Mouse (Mus musculus) embryonic facial prominence, embryonic 13.5 days (tissue): ENCODE data around the gene Lsp1. TPM values are rescaled to one million over a fixed set of nuclear protein-coding genes. Genes with fewer than 3 reads are reported as not detected.

Experiments
- ATAC-seq: fragments of 200-750 bp; cut with Nextera tagmentation; 2 replicates; pipeline ENCODE4 v1.8.0; 2017; ENCODE audit warnings: low read depth; ENCODE audit not compliant: insufficient number of reproducible peaks, insufficient read depth, low FRiP score, low TSS enrichment
- H3K27ac ChIP-seq: fragments of 300-500 bp; sonication (generic); 2 replicates; pipeline ENCODE4 v1.5.1; 2015; ENCODE audit warnings: moderate library complexity, mild to moderate bottlenecking, inconsistent platforms
- H3K27me3 ChIP-seq: fragments of 300-500 bp; sonication (generic); 2 replicates; pipeline ENCODE4 v1.6.1; 2015; ENCODE audit warnings: mild to moderate bottlenecking, inconsistent platforms
- H3K36me3 ChIP-seq: fragments of 300-500 bp; sonication (generic); 2 replicates; pipeline ENCODE4 v1.6.1; 2015; ENCODE audit warnings: mild to moderate bottlenecking, inconsistent platforms
- H3K4me1 ChIP-seq: fragments of 300-500 bp; sonication (generic); 2 replicates; pipeline ENCODE4 v1.6.1; 2015; ENCODE audit warnings: inconsistent platforms
- H3K4me2 ChIP-seq: fragments of 300-500 bp; sonication (generic); 2 replicates; pipeline ENCODE4 v1.6.1; 2015; ENCODE audit warnings: moderate library complexity, mild to moderate bottlenecking, inconsistent platforms
- H3K4me3 ChIP-seq: fragments of 300-500 bp; sonication (generic); 2 replicates; pipeline ENCODE4 v1.5.1; 2015; ENCODE audit warnings: mild to moderate bottlenecking, inconsistent platforms
- H3K9ac ChIP-seq: fragments of 300-500 bp; sonication (generic); 2 replicates; pipeline ENCODE4 v1.6.1; 2015; ENCODE audit warnings: mild to moderate bottlenecking, inconsistent platforms
- H3K9me3 ChIP-seq: fragments of 300-500 bp; sonication (generic); 2 replicates; pipeline ENCODE4 v1.6.1; 2016; ENCODE audit warnings: inconsistent platforms
- WGBS: fragments of 180-500 bp; shearing (Covaris S2); methylation state at CpG from one replicate; pipeline ENCODE4 v1.1.7; 2015; ENCODE audit warnings: mixed read lengths; 5-methylcytosine and 5-hydroxymethylcytosine counted together
- polyA plus RNA-seq: library from polyadenylated mRNA; unstranded; fragments of >200 nt; fragmentation: Nextera tagmentation; extraction: Ambion mirVana; gene quantifications from 2 replicates; pipeline ENCODE4 v1.2.1, GENCODE M21; 2015

The Lsp1 gene
- polyA plus RNA-seq, 1 experiment from 2014 or later = 28.5 TPM

DNA sequence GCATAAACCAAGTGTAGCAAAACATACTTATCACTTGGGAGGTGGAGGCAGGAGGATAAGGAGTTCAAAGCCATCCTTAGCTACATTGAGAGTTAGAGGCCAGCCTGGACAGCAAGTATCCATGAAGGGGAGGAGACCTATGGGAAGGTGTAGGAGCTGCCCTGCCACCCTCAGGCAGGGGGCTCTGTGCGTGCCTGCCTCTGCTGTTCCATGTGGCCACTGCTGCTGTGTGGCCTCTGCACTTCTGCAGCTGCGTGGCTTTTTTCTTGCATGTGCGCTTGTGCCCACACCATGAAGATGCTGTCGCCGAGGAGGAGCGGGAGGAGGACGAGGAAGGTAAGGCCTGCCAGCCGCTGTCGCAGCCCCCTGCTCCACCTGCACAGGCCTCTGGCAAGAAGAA is 46.8 kb downstream of the Lsp1 start:
- H3K4me3 ChIP-seq = no peak overlapping the region
- 0 out of 2 replicates have a peak overlapping the region, but pooled peaks have one; percentile 99 for H3K27ac ChIP-seq
- ATAC-seq = no peak
- H3K36me3 ChIP-seq = no peaks in the 10 kb centered on the region
- peaks cover 52% of the 10 kb centered on the region for H3K4me1 ChIP-seq
- H3K9ac ChIP-seq = no peak overlapping the region
- H3K27me3 ChIP-seq = no peaks in the 10 kb centered on the region
- no peaks in the 10 kb centered on the region for H3K9me3 ChIP-seq
- WGBS = 89% methylated on average over 9 of the region's 9 CpGs
- no peak overlapping the region for H3K4me2 ChIP-seq

DNA sequence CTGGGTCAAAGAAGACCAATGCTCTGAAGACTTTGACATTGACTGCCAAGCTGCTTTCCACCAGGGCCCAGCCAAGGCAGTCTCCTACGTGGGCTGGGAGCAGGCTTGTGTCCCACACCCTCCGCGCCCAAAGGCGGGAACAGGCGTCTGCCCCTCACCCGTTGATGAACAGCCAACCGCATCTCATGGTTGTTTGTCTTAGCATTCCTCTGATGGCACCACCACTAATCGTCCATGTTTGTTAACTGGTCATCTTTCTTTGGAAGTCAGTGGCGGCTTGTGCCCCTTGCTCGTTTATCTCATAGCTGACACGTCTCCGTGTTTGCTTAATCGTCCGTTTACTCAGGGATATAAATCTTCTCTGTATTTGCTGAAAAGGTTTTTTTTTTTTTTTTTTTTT is 48.9 kb downstream of the Lsp1 start:
- H3K9me3 ChIP-seq = no peaks in the 10 kb centered on the region
- no peaks in the 10 kb centered on the region for H3K36me3 ChIP-seq
- no peaks in the 10 kb centered on the region for H3K27me3 ChIP-seq
- ATAC-seq = no peak
- H3K4me2 ChIP-seq = peak overlapping the region; percentile 38
- WGBS = 22% methylated on average over 14 of the region's 14 CpGs
- H3K27ac ChIP-seq = peak overlapping the region; percentile 99
- H3K4me1 ChIP-seq = peaks cover 52% of the 10 kb centered on the region
- H3K4me3 ChIP-seq = no peak overlapping the region
- no peak overlapping the region for H3K9ac ChIP-seq

DNA sequence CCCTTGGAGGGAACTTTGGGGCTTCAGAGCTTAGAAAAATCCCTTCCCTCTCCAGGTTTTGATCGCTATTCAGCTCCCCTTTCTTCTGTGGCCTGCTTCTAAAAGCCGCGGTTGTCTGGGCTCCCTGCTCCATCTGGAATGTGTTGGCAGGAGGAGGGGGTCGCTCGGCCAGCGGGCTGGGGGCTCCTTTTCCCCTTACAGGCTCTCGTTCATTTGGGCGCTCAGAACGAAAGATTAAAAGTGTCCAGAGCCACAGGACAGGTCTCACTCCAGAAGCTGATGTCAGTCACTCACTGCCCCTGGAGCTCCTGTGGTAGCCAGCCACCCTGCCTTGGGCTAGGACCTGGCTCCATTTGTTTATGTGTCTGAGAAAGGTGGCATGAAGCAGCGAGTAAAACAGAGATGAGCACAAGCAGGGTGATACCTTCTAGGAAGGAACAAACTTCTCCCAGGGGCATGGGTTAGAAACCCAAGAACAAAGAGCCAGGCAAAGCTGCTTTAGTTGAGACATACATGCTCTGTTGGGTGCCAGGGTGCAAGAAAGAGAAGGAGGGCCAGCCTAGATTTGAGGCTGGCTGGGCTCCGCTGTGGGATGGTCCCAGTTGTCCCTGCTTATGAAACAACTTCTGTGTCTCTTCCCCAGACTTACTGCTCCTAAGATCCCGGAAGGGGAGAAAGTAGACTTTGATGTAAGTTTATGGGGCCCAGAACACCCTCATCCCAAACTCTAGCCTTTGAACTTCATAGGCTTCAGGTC is 49.6 kb downstream of the Lsp1 start:
- peaks cover 59% of the 10 kb centered on the region for H3K4me1 ChIP-seq
- H3K27me3 ChIP-seq = no peaks in the 10 kb centered on the region
- WGBS = 12% methylated on average over 12 of the region's 12 CpGs
- H3K4me3 ChIP-seq = no peak overlapping the region
- no peaks in the 10 kb centered on the region for H3K36me3 ChIP-seq
- no peak for ATAC-seq
- peak overlapping the region; percentile 99 for H3K27ac ChIP-seq
- H3K9ac ChIP-seq = peak overlapping the region; percentile 64
- no peaks in the 10 kb centered on the region for H3K9me3 ChIP-seq
- H3K4me2 ChIP-seq = peak overlapping the region; percentile 20; the same call in 1 of the 2 replicates

DNA sequence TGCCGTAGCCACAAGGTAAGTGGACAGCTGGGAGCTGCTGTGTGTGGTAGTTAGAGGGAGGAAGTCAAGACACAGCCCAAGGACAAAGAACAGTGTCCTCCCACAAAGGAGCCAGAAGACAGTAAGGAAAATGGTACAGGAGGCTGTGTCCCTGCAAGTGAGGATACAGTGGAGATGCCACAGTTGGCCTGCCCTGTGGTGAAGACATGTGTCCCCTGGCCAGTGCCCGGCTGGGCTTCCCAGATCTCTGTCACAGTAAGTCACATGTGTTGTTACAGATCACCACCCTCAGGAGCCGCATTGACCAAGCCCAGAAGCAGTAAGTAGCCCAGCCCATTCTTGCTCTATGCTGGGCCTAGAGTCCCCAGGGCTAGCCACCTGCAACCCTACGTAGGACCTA is 53.4 kb downstream of the Lsp1 start:
- H3K4me2 ChIP-seq = no peak overlapping the region
- peaks cover 51% of the 10 kb centered on the region for H3K4me1 ChIP-seq
- no peak overlapping the region for H3K4me3 ChIP-seq
- no peaks in the 10 kb centered on the region for H3K36me3 ChIP-seq
- no peaks in the 10 kb centered on the region for H3K27me3 ChIP-seq
- ATAC-seq = no peak
- H3K27ac ChIP-seq = peak overlapping the region; percentile 98
- no peak overlapping the region for H3K9ac ChIP-seq
- H3K9me3 ChIP-seq = no peaks in the 10 kb centered on the region
- WGBS = 80% methylated on average over 4 of the region's 4 CpGs

DNA sequence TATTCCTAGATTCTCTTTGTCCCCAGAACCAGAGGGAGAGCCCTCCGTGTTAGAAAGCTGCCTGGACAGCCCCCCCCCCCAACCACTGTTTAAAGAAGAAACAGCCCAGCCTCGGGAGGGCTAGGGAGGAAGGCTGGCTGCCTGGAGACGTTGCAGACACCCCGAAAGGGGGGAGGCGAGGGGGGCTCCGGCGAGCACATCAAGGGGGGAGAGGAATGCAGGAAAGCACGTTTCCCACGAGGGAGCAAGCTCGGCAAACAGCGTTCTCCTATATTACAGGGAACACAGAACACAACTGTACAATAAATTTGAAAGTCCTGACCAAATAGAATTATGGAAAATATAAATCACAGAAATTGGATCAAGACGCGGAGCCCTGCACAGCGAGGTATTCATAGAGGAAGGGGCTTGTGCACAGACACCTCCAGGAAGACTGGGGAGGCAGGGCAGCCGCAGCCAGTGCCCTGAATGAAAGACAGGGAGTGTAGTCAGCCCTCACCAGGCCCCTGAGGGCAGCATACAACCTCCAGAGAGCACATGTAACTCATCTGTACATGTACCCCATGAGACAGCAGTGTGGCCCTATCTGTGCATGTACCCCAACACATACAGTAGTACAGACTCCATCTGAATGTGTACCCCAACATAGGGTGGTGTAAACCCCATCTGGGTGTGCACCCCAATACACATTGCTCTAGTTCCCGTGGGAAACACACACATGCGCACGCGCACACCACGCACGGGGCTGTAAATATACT is 55.8 kb downstream of the Lsp1 start:
- 27% methylated on average over 21 of the region's 21 CpGs for WGBS

DNA sequence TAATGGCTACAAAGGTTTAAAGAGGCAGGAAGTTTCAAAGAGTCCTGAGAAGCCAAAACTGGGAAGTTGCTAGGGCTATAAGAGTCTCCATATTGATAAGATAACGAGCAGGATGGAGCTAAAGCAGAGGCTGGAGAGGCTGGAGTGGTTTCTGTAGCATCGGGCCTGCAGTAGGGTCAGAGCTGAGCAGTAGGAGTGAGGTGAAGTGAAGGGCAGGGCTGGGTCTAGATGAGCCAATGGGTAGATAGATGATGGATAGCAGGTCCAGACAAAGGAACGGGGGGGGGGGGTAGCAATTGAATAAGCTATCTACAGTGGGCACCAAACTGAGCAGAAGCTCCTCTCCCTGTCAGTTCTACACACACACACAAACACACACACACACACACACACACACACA is 56.9 kb downstream of the Lsp1 start:
- 82% methylated on average over 3 of the region's 3 CpGs for WGBS
- H3K27me3 ChIP-seq = no peaks in the 10 kb centered on the region
- peak overlapping the region; percentile 98 for H3K27ac ChIP-seq
- peaks cover 39% of the 10 kb centered on the region for H3K4me1 ChIP-seq
- no peaks in the 10 kb centered on the region for H3K9me3 ChIP-seq
- ATAC-seq = no peak
- no peak overlapping the region for H3K4me3 ChIP-seq
- no peak overlapping the region for H3K4me2 ChIP-seq
- H3K9ac ChIP-seq = no peak overlapping the region
- H3K36me3 ChIP-seq = no peaks in the 10 kb centered on the region

More for the DNA sequence above, 55.8 kb downstream of the Lsp1 start:
- Histone ChIP-seq H3K4me1 (peaks cover 36% of the 10 kb centered on the region), H3K27ac (peak overlapping the region; percentile 98), H3K27me3 (no peaks in the 10 kb centered on the region), H3K9me3 (no peaks in the 10 kb centered on the region), H3K4me2 (peak overlapping the region; percentile 40), H3K36me3 (no peaks in the 10 kb centered on the region), H3K9ac (peak overlapping the region; percentile 64), H3K4me3 (no peak overlapping the region)
- peak; percentile 79 for ATAC-seq

DNA sequence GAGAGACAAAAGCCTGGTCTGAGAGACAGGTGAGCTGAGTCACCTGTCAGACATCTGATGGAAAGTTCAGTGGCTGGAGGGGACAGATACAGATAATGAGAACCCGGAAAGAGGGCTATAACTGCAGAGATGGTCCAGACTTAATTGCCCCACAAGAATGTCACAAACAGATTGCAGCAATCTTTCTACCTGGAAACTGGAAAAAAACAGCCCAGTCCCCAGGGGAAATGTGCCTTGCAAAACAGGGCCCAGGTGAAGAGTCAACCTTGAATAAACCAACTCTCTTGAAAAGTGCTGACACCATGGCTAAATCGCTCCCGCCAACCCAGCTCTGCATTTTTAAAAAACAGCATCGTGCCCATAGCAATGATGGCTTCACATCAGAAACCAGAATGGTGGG is 59.7 kb downstream of the Lsp1 start:
- peaks cover 51% of the 10 kb centered on the region for H3K4me1 ChIP-seq
- no peak overlapping the region for H3K27ac ChIP-seq
- no peak overlapping the region for H3K4me3 ChIP-seq
- no peak overlapping the region for H3K4me2 ChIP-seq
- no peak overlapping the region for H3K9ac ChIP-seq
- no peak for ATAC-seq
- WGBS = 81% methylated on average over 4 of the region's 4 CpGs
- no peaks in the 10 kb centered on the region for H3K27me3 ChIP-seq
- no peaks in the 10 kb centered on the region for H3K36me3 ChIP-seq
- H3K9me3 ChIP-seq = no peaks in the 10 kb centered on the region

DNA sequence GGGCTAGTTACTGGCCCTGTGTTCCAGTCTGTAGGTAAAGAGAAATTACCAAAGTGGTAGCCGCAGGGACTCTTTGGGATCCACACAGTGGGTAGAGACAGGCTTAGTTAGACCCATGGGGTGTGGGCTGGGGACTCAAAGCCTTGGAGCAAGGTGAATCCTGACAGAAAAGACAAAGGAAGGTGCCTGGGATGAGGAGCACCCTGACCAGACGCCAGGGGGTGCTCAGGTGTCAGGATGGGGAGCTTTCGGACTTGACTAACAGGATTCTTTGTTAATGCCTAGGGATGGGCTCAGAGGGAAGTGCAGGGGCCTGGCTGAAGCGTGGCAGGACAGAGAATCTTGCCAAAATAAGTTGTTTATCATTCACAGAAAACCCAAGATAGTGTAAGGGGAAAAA is 61.7 kb downstream of the Lsp1 start:
- Histone ChIP-seq H3K4me2 (no peak overlapping the region), H3K27me3 (no peaks in the 10 kb centered on the region), H3K4me3 (no peak overlapping the region), H3K36me3 (no peaks in the 10 kb centered on the region), H3K4me1 (peaks cover 50% of the 10 kb centered on the region), H3K9me3 (no peaks in the 10 kb centered on the region), H3K27ac (peak overlapping the region; percentile 84), H3K9ac (0 out of 2 replicates have a peak overlapping the region, but pooled peaks have one; percentile 21)
- 29% methylated on average over 4 of the region's 4 CpGs for WGBS
- no peak for ATAC-seq

DNA sequence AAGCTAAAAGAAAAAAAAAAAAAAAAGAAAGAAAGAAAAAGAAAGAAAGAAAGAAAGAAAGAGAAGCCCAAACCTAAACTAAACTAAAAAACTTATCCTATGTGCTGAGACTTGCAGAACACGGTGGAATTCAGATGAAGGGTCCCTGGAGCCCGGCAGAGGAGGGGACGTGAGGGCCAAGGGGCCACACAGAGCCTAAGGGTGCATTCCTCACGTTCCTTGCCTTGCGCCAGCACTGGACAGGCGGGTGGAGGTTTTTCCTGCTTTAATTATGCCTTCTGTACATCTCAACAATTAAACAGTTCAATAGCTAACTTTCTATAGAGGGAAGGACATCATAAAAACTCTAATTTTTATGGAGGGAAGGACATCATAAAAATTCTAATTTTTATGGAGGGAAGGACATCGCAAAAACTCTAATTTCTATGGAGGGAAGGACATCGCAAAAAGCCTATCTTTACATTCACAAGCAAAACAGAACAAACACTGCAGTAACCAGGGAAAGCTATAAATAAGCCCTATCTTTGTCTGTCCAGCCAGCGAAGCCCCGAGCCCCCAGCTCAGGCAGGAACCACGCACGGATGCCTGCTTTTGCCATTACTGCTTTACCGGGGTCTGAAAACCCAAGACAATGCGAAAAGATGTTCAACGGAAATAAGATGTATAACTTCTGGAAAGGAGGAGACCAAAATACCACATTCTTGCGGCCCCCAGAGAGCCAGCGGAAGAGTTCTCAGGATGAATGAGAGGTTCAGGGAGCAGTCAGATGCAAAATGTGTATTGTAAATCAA is 62.8 kb downstream of the Lsp1 start:
- ATAC-seq = no peak
- no peaks in the 10 kb centered on the region for H3K36me3 ChIP-seq
- no peak overlapping the region for H3K4me2 ChIP-seq
- H3K4me1 ChIP-seq = peaks cover 58% of the 10 kb centered on the region
- H3K4me3 ChIP-seq = no peak overlapping the region
- H3K27ac ChIP-seq = peak overlapping the region; percentile 84
- 27% methylated on average over 17 of the region's 17 CpGs for WGBS
- peak overlapping the region; percentile 58; the same call in 1 of the 2 replicates for H3K9ac ChIP-seq
- H3K27me3 ChIP-seq = no peaks in the 10 kb centered on the region
- no peaks in the 10 kb centered on the region for H3K9me3 ChIP-seq

DNA sequence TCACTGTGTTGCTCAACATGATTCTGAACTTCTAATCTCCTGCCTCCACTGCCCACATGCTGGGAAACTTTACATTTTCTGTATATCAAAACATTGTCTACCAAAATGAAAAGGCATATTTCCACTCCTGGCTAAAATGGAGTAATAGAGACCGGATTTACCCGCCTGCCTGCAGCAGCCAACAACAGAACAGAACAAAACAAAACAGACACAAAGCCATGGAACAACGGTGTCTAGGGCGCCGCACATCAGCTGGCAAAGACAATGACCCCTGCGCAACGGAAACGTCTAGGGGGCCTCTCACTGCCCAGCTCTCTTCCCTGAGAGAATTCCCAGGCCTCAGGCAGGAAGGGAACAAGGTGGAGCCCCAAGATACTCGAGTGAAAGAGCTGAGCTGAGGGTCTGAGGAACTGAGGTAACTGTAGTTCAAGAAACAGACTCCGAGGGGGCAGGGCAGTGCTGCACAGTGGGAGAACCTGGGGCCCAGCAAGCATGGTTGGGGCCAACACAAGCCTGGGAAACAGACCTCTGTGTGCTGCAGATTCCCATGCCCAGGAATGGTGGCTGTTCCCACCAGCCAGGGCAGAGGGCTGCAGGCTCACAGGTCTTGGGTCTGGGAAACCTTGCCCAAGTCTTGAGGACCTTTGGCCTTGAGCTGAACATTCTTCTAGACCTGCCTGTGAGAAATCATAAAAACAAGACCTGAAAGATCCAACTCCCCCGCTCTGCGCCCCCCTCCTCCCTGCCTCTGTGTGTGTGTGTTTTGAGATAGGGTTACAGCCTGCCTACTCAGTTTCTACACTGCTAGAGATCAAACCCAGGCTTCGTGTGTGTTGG is 65.0 kb downstream of the Lsp1 start:
- Histone ChIP-seq H3K9me3 (no peaks in the 10 kb centered on the region), H3K9ac (peak overlapping the region; percentile 28; the same call in 1 of the 2 replicates), H3K4me2 (no peak overlapping the region; the same call in 1 of the 2 replicates), H3K36me3 (no peaks in the 10 kb centered on the region), H3K27ac (peak overlapping the region; percentile 95), H3K27me3 (no peaks in the 10 kb centered on the region), H3K4me1 (peaks cover 63% of the 10 kb centered on the region), H3K4me3 (no peak overlapping the region)
- no peak for ATAC-seq
- 27% methylated on average over 13 of the region's 13 CpGs for WGBS

DNA sequence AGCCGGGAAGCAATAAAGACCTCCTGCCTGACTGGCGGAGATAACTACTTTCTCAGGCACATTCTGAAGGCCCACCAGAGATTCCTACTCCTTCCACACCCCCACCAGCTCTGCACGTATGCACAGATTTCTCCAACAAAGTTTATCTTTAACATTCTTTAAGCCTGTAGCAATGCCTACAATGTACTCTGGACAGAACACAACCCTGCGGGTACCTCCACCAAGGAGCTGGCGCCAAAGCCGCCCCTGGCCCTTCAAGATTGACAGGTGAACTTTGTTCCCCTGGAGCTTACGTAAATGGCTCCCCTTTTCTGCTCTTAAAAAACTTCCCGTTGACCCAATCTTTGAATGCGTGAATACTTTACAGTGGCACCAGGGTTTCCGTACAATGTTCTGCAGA is 68.7 kb downstream of the Lsp1 start:
- 67% methylated on average over 10 of the region's 10 CpGs for WGBS
- no peaks in the 10 kb centered on the region for H3K36me3 ChIP-seq
- peak overlapping the region; percentile 51; the same call in 1 of the 2 replicates for H3K27ac ChIP-seq
- H3K4me2 ChIP-seq = no peak overlapping the region
- H3K9ac ChIP-seq = no peak overlapping the region
- peaks cover 70% of the 10 kb centered on the region for H3K4me1 ChIP-seq
- H3K4me3 ChIP-seq = no peak overlapping the region
- no peaks in the 10 kb centered on the region for H3K27me3 ChIP-seq
- no peaks in the 10 kb centered on the region for H3K9me3 ChIP-seq
- no peak for ATAC-seq
